Mouse (Mus musculus): Measurements from ENCODE around the gene Sec14l1.
A peak's percentile ranks its signal among the peaks of the same experiment; 100 is the strongest.

GRCm38 (mm10) chr11:117179902-117180301 is 64.9 kb downstream of the Sec14l1 start:
- no peak for TF ChIP-seq POLR2A (IDR thresholded peaks at IDR 0.05; ENCODE audit: borderline replicate concordance, control insufficient read depth, low read depth, low read length)
- TF ChIP-seq CTCF (IDR thresholded peaks at IDR 0.05; ENCODE audit: control insufficient read depth, insufficient read depth, low read length) = peak; percentile 53
